Comparison of ENCODE assay signal across 8 mouse cellular contexts in the genomic region with DNA sequence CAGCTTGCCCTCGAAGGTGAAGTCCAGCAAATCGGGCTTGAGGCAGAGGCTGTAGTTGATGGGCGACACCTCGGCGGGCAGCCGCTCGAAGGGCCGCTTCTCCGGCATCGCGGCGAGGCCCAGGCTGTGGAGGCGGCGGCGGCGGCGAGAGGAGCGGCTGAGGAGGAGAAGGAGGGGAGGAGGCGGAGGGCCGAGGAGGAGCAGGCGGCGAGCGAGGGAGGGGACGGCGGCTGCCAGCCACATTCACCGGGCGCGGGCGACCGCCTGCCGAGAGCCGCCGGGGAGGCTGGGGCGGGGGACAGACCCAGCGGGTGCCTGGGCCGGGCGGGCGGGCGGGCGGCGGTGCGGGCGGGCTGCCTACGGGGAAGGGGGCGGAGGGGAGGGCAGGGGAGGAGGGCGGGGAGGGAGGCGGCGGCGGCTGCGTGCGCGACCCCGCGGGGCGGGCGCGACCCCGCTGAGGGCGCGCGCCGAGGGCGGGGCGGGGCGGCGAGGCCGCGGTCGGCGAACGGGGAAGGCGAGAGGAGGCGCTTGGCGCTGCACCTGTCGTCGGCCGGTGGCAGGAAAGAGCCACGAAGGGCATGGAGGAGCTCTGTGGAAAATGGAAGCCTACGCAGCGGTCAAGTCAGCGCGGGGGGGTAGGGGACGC. TPM values are rescaled to one million over a fixed set of nuclear protein-coding genes. Genes with fewer than 3 reads are reported as not detected.
DNase-seq lines count a peak whose midpoint lies in the region; ATAC-seq and TF ChIP-seq lines count a peak whose summit lies in the region.

A gene (minus strand): TSS at position 423 of the 646 bp plus-strand sequence.

- WGBS in cerebellum, adult 2 months: 2% methylated on average over 43 of the region's 83 CpGs
- 1% methylated on average over 26 of the region's 83 CpGs for WGBS in lung, postnatal 0 days

- TF ChIP-seq CTCF in cerebellum, adult 2 months (IDR thresholded peaks at IDR 0.05; ENCODE audit: borderline replicate concordance, insufficient read depth, low read depth, low read length): no peak
- peak; percentile 24; the same call in 1 of the 2 replicates for TF ChIP-seq CTCF in lung, postnatal 0 days (IDR thresholded peaks at IDR 0.05)

- H3K36me3 ChIP-seq in lung, postnatal 0 days (ENCODE audit: insufficient read depth, low read length): no peaks in the 10 kb centered on the region

- peak within 1 kb of the TSS; percentile 82 for H3K4me3 ChIP-seq in cerebellum, adult 2 months (replicated peaks; ENCODE audit: insufficient read depth, low read depth, low read length)
- H3K4me3 ChIP-seq in lung, postnatal 0 days (ENCODE audit: low read depth, low read length): peak within 1 kb of the TSS; percentile 100

- H3K4me2 ChIP-seq in lung, postnatal 0 days (replicated peaks; ENCODE audit: low read depth, low read length): peak within 1 kb of the TSS; percentile 71

- TF ChIP-seq EP300 in lung, postnatal 0 days (IDR thresholded peaks at IDR 0.05): no peak

- no peaks in the 10 kb centered on the region for H3K9me3 ChIP-seq in lung, postnatal 0 days (ENCODE audit: low read length)

- no peaks in the 10 kb centered on the region for H3K27me3 ChIP-seq in cerebellum, adult 2 months (ENCODE audit: control insufficient read depth, insufficient read depth, low read length)
- H3K27me3 ChIP-seq in lung, postnatal 0 days (replicated peaks; ENCODE audit: insufficient read depth, low read length): no peaks in the 10 kb centered on the region

- peak; percentile 81 for ATAC-seq in lung, postnatal 0 days

- peak; percentile 83 for DNase-seq in MN1 (ENCODE audit: low spot score)
- peak; percentile 87 for DNase-seq in cerebellum, adult 2 months
- DNase-seq in forelimb bud, embryonic 11.5 days (ENCODE audit: low read depth, low spot score): peak; percentile 52
- peak; percentile 84 for DNase-seq in heart, postnatal 4 days
- peak; percentile 56 for DNase-seq in layer of hippocampus, adult 9-11 months
- DNase-seq in lung, postnatal 0 days (ENCODE audit: low spot score): peak; percentile 82
- DNase-seq in ovary, postnatal 10 days (ENCODE audit: low spot score): peak; percentile 71
- peak; percentile 74 to 81 for DNase-seq in thymus, postnatal 10 days (ENCODE audit: low spot score in 2 of 2)

- TF ChIP-seq POLR2A in cerebellum, adult 2 months (IDR thresholded peaks at IDR 0.05; ENCODE audit: borderline replicate concordance, insufficient read depth, low read length): peak; percentile 93

- H3K27ac ChIP-seq in cerebellum, adult 2 months (ENCODE audit: insufficient read depth, low read length): peak within 1 kb of the TSS; percentile 96
- peak within 1 kb of the TSS; percentile 98 for H3K27ac ChIP-seq in lung, postnatal 0 days (ENCODE audit: low read length)

- H3K9ac ChIP-seq in lung, postnatal 0 days (replicated peaks; ENCODE audit: low read depth): peak within 1 kb of the TSS; percentile 98

- H3K4me1 ChIP-seq in cerebellum, adult 2 months (ENCODE audit: control insufficient read depth, insufficient read depth, low read length): peaks cover 5% of the 10 kb centered on the region; the same call in 1 of the 2 replicates
- 0 out of 2 replicates have a peak, but pooled peaks cover 3% of the 10 kb centered on the region for H3K4me1 ChIP-seq in lung, postnatal 0 days (ENCODE audit: insufficient read depth, low read depth, low read length)

RNA-seq across cellular contexts. Expression of the gene that starts here (rescaled TPM):
- polyA plus RNA-seq in cerebellum, adult 2 months (2012; rRNA removed): 97.4 and 103 TPM in 2 replicates
- total RNA-seq in heart, postnatal 4 days (2021): 10 to 100 TPM; 85.9 to 97.2 TPM
- polyA plus RNA-seq in lung, postnatal 0 days (2015; fragmentation: Nextera tagmentation; extraction: Ambion mirVana): 47.5 and 54.3 TPM in 2 replicates

Comparison
In these comparisons a context has a peak if more than half of its experiments do, and no peak if none do; other contexts are left out.
1. Peak in every context shown above with its lines: DNase-seq, ATAC-seq, H3K4me3 ChIP-seq and H3K27ac ChIP-seq.